Mouse (Mus musculus) hindbrain, embryonic 14.5 days (tissue): Measurements from ENCODE around the gene Olfr788. TPM values are rescaled to one million over a fixed set of nuclear protein-coding genes. Genes with fewer than 3 reads are reported as not detected.

Source experiments
- ATAC-seq: fragments of 200-750 bp; cut with Nextera tagmentation; 2 replicates; pipeline ENCODE4 v1.8.0; 2017; ENCODE audit warnings: moderate number of reproducible peaks, mild to moderate bottlenecking, moderate TSS enrichment, moderate library complexity; ENCODE audit not compliant: low FRiP score
- DNase-seq: peaks from one replicate; pipeline ENCODE4 v3.0.0-alpha.2; 2015; ENCODE audit warnings: low spot score
- H3K27ac ChIP-seq: fragments of 300-500 bp; sonication (generic); 2 replicates; pipeline ENCODE4 v1.5.1; 2014; ENCODE audit warnings: mild to moderate bottlenecking, moderate library complexity
- H3K27me3 ChIP-seq: fragments of 300-500 bp; sonication (generic); 2 replicates; pipeline ENCODE4 v1.6.1; 2014; ENCODE audit warnings: mild to moderate bottlenecking, low read length, mixed read lengths; ENCODE audit not compliant: control insufficient read depth, insufficient read depth
- H3K36me3 ChIP-seq: fragments of 300-500 bp; sonication (generic); replicated peaks from 2 replicates; pipeline ENCODE4 v1.6.1; 2014; ENCODE audit not compliant: control insufficient read depth, insufficient read depth
- H3K4me1 ChIP-seq: fragments of 300-500 bp; sonication (generic); replicated peaks from 2 replicates; pipeline ENCODE4 v1.6.1; 2014; ENCODE audit warnings: antibody characterized with exemption, low read length, mixed read lengths; ENCODE audit not compliant: control insufficient read depth, insufficient read depth
- H3K4me2 ChIP-seq: fragments of 300-500 bp; sonication (generic); replicated peaks from 2 replicates; pipeline ENCODE4 v1.6.1; 2014; ENCODE audit warnings: mild to moderate bottlenecking, moderate library complexity
- H3K4me3 ChIP-seq: fragments of 300-500 bp; sonication (generic); replicated peaks from 2 replicates; pipeline ENCODE4 v1.5.1; 2014; ENCODE audit warnings: mild to moderate bottlenecking, low read length
- H3K9ac ChIP-seq: fragments of 300-500 bp; sonication (generic); 2 replicates; pipeline ENCODE4 v1.6.1; 2014
- H3K9me3 ChIP-seq: fragments of 300-500 bp; sonication (generic); 2 replicates; pipeline ENCODE4 v1.6.1; 2016; ENCODE audit warnings: low read length; ENCODE audit not compliant: control insufficient read depth
- WGBS: fragments of 180-500 bp; shearing (Covaris S2); extraction: QIAGEN DNeasy Blood & Tissue Kit; methylation state at CpG from one replicate; pipeline ENCODE4 v1.1.7; 2014; 5-methylcytosine and 5-hydroxymethylcytosine counted together
- polyA plus RNA-seq: library from polyadenylated mRNA; unstranded; fragments of >200 nt; fragmentation: Nextera tagmentation; extraction: Ambion mirVana; gene quantifications from 2 replicates; pipeline ENCODE4 v1.2.1, GENCODE M21; 2014

The Olfr788 gene
- not detected in 2 replicates for polyA plus RNA-seq

GRCm38 (mm10) chr10:129470698-129471097, at the start of gene Olfr788:
Gene Olfr788, plus strand, starts transcription at chr10:129470998.
- no peaks in the 10 kb centered on the region for H3K4me1 ChIP-seq
- no peaks in the 10 kb centered on the region for H3K27me3 ChIP-seq
- DNase-seq = no peak
- H3K4me2 ChIP-seq = no peak within 1 kb of the TSS
- ATAC-seq = no peak
- H3K4me3 ChIP-seq = no peak within 1 kb of the TSS
- H3K9me3 ChIP-seq = no peaks in the 10 kb centered on the region
- no peak within 1 kb of the TSS for H3K9ac ChIP-seq
- H3K36me3 ChIP-seq = no peaks in the 10 kb centered on the region
- no peak within 1 kb of the TSS for H3K27ac ChIP-seq

GRCm38 (mm10) chr10:129427006-129427405, 43.8 kb upstream of the Olfr788 start, which contains the start of gene Olfr786:
Gene Olfr786, plus strand, starts transcription at chr10:129427306.
- Histone ChIP-seq H3K36me3 (no peaks in the 10 kb centered on the region), H3K9me3 (no peaks in the 10 kb centered on the region), H3K4me1 (no peaks in the 10 kb centered on the region), H3K27me3 (no peaks in the 10 kb centered on the region), H3K4me2 (no peak within 1 kb of the TSS), H3K27ac (no peak within 1 kb of the TSS), H3K4me3 (no peak within 1 kb of the TSS), H3K9ac (no peak within 1 kb of the TSS)
- ATAC-seq (no peak), DNase-seq (no peak)

- Histone ChIP-seq H3K4me1 (no peaks in the 10 kb centered on the region), H3K9me3 (no peaks in the 10 kb centered on the region), H3K27ac (no peak within 1 kb of the TSS), H3K36me3 (no peaks in the 10 kb centered on the region), H3K4me2 (no peak within 1 kb of the TSS), H3K4me3 (no peak within 1 kb of the TSS), H3K27me3 (no peaks in the 10 kb centered on the region), H3K9ac (no peak within 1 kb of the TSS)
- no peak for ATAC-seq
- DNase-seq = no peak
- 88% methylated on average over 3 of the region's 3 CpGs for WGBS
These were observed 9.2 kb upstream of the Olfr788 start, which contains the start of gene Olfr787 for GRCm38 (mm10) chr10:129461562-129461961. Gene Olfr787, plus strand, starts transcription at chr10:129461862.

GRCm38 (mm10) chr10:129473256-129473655, 2.5 kb downstream of the Olfr788 start:
- 68% methylated on average over 2 of the region's 2 CpGs for WGBS
- no peak for ATAC-seq
- no peak for DNase-seq
- Histone ChIP-seq H3K9me3 (no peaks in the 10 kb centered on the region), H3K4me2 (no peak overlapping the region), H3K27ac (no peak overlapping the region), H3K4me3 (no peak overlapping the region), H3K36me3 (no peaks in the 10 kb centered on the region), H3K9ac (no peak overlapping the region), H3K27me3 (no peaks in the 10 kb centered on the region), H3K4me1 (no peaks in the 10 kb centered on the region)

GRCm38 (mm10) chr10:129473723-129474122, 2.9 kb downstream of the Olfr788 start:
- Histone ChIP-seq H3K27me3 (no peaks in the 10 kb centered on the region), H3K4me3 (no peak overlapping the region), H3K4me1 (no peaks in the 10 kb centered on the region), H3K36me3 (no peaks in the 10 kb centered on the region), H3K4me2 (no peak overlapping the region), H3K9me3 (no peaks in the 10 kb centered on the region), H3K9ac (no peak overlapping the region), H3K27ac (no peak overlapping the region)
- DNase-seq (no peak), ATAC-seq (no peak)

- WGBS = 77% methylated on average over 2 of the region's 2 CpGs
- no peaks in the 10 kb centered on the region for H3K4me1 ChIP-seq
- no peaks in the 10 kb centered on the region for H3K27me3 ChIP-seq
- H3K9ac ChIP-seq = no peak within 1 kb of the TSS
- no peak within 1 kb of the TSS for H3K27ac ChIP-seq
- ATAC-seq = no peak
- no peak for DNase-seq
- H3K4me2 ChIP-seq = no peak within 1 kb of the TSS
- no peaks in the 10 kb centered on the region for H3K36me3 ChIP-seq
- H3K9me3 ChIP-seq = no peaks in the 10 kb centered on the region
- H3K4me3 ChIP-seq = no peak within 1 kb of the TSS
These were observed 13.7 kb downstream of the Olfr788 start, which contains the start of gene Olfr789 for GRCm38 (mm10) chr10:129484452-129484851. Gene Olfr789, plus strand, starts transcription at chr10:129484752.

GRCm38 (mm10) chr10:129490101-129490500, 19.3 kb downstream of the Olfr788 start:
- Histone ChIP-seq H3K9ac (no peak overlapping the region), H3K4me1 (no peaks in the 10 kb centered on the region), H3K27me3 (no peaks in the 10 kb centered on the region), H3K9me3 (no peaks in the 10 kb centered on the region), H3K4me2 (no peak overlapping the region), H3K4me3 (no peak overlapping the region), H3K36me3 (no peaks in the 10 kb centered on the region), H3K27ac (no peak overlapping the region)
- ATAC-seq = no peak
- 81% methylated on average over 2 of the region's 2 CpGs for WGBS
- DNase-seq = no peak

GRCm38 (mm10) chr10:129498192-129498591, 27.4 kb downstream of the Olfr788 start, which contains the start of gene Olfr790:
Gene Olfr790, plus strand, starts transcription at chr10:129498492.
- Histone ChIP-seq H3K27me3 (no peaks in the 10 kb centered on the region), H3K36me3 (no peaks in the 10 kb centered on the region), H3K27ac (no peak within 1 kb of the TSS), H3K9ac (no peak within 1 kb of the TSS), H3K4me1 (no peaks in the 10 kb centered on the region), H3K9me3 (no peaks in the 10 kb centered on the region), H3K4me2 (no peak within 1 kb of the TSS), H3K4me3 (no peak within 1 kb of the TSS)
- ATAC-seq (no peak), DNase-seq (no peak)

- 75% methylated on average over 3 of the region's 3 CpGs for WGBS
- H3K27ac ChIP-seq = no peak within 1 kb of the TSS
- H3K4me2 ChIP-seq = no peak within 1 kb of the TSS
- no peaks in the 10 kb centered on the region for H3K9me3 ChIP-seq
- H3K9ac ChIP-seq = no peak within 1 kb of the TSS
- ATAC-seq (no peak), DNase-seq (no peak)
- H3K27me3 ChIP-seq = no peaks in the 10 kb centered on the region
- H3K4me1 ChIP-seq = no peaks in the 10 kb centered on the region
- no peaks in the 10 kb centered on the region for H3K36me3 ChIP-seq
- H3K4me3 ChIP-seq = no peak within 1 kb of the TSS
These were observed 50.7 kb downstream of the Olfr788 start, which contains the start of gene Olfr791 for GRCm38 (mm10) chr10:129521492-129521891. Gene Olfr791, plus strand, starts transcription at chr10:129521792.
